Mouse (Mus musculus): ENCODE data around the gene Psmd6.

DNA sequence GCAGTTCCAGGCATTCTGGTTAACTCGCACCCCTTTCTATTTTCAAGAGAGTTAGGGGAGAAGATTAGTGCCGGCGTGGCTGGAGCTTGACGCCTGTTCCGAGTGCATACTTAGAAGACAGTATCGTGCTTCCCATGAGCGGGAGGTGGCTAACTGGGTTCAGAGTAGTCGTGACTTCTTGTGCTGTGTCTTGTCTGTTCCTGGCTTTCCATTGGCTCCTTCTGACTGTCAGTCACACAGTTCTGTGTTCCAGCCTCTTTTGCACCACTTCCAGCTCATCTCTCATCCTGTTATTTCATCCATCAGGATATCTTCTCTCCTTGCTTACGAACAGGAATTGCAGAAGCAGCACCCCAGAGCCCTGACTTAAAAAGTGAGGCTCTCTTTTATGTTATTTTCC is 19.5 kb downstream of the Psmd6 start:
- TF ChIP-seq POLR2A (IDR thresholded peaks at IDR 0.05; ENCODE audit: borderline replicate concordance, insufficient read depth, low read length), result no peak
- no peak for TF ChIP-seq CTCF (IDR thresholded peaks at IDR 0.05; ENCODE audit: borderline replicate concordance, insufficient read depth, low read depth, low read length)

Measured in cerebellum, adult 2 months (tissue).